In the genomic region with DNA sequence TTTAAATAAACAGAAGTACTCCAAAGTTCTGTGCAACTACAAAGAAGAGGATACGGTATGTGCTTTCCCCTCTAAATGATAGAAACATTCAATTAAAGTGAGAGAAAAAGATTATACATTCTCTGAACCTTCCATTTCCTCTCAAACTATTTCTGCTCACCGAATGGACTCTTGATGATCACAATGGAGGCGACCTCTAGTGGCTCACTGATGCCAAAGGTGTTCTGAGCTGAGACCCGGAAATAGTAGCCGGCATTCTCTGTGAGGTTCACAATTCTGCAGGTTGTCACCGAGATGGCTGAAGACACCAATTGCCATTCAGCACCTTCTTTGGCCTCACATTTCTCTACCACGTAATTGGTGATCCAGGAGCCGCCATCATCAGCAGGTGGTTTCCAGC, we compare ENCODE assay signal across 14 mouse cellular contexts. TPM values are rescaled to one million over a fixed set of nuclear protein-coding genes. Genes with fewer than 3 reads are reported as not detected.
A peak's percentile ranks its signal among the peaks of the same experiment; 100 is the strongest.
DNase-seq lines count a peak whose midpoint lies in the region; ATAC-seq and TF ChIP-seq lines count a peak whose summit lies in the region.
"Had no signal": no experiment of that assay in that cellular context is flagged by ENCODE, and none has a peak within 500 bp of the region (broad histone marks: within the 10 kb centered on the region; RNA-seq: fewer than 3 reads in every experiment).

No protein-coding gene starts in this region.

- H3K9ac ChIP-seq in heart, adult 2 months (ENCODE audit: low read depth, low read length), result no peak overlapping the region
- no peak overlapping the region for H3K9ac ChIP-seq in neural tube, embryonic 15.5 days (replicated peaks)
- H3K9ac ChIP-seq: limb, embryonic 15.5 days had no signal

- TF ChIP-seq CTCF in heart, adult 2 months (IDR thresholded peaks at IDR 0.05), result peak; percentile 65

- no peak for TF ChIP-seq POLR2A in heart, adult 2 months (IDR thresholded peaks at IDR 0.05; ENCODE audit: insufficient read depth, low read depth, low read length)

- WGBS in heart, adult 2 months, result 56% methylated on average over 8 of the region's 8 CpGs
- WGBS in heart, embryonic 10.5 days, result 72% methylated on average over 8 of the region's 8 CpGs
- WGBS in neural tube, embryonic 15.5 days, result 76% methylated on average over 8 of the region's 8 CpGs

- H3K4me1 ChIP-seq in heart, adult 2 months (ENCODE audit: control insufficient read depth, insufficient read depth, low read length), result no peaks in the 10 kb centered on the region
- H3K4me1 ChIP-seq in heart, embryonic 10.5 days, result no peaks in the 10 kb centered on the region
- no peaks in the 10 kb centered on the region for H3K4me1 ChIP-seq in neural tube, embryonic 15.5 days
- H3K4me1 ChIP-seq: limb, embryonic 15.5 days had no signal

- no peak overlapping the region for H3K4me3 ChIP-seq in heart, adult 2 months
- H3K4me3 ChIP-seq in heart, embryonic 10.5 days, result no peak overlapping the region
- H3K4me3 ChIP-seq in neural tube, embryonic 15.5 days (replicated peaks), result no peak overlapping the region
- H3K4me3 ChIP-seq: erythroblast, embryonic 14.5 days; limb, embryonic 15.5 days had no signal

- H3K9me3 ChIP-seq in heart, embryonic 10.5 days, result no peaks in the 10 kb centered on the region
- H3K9me3 ChIP-seq in neural tube, embryonic 15.5 days (replicated peaks), result peaks cover 40% of the 10 kb centered on the region

- 0 out of 2 replicates have a peak, but pooled peaks have one; percentile 13 for TF ChIP-seq EP300 in heart, adult 2 months (IDR thresholded peaks at IDR 0.05; ENCODE audit: insufficient read depth, low read depth, low read length)

- peaks cover 2% of the 10 kb centered on the region; the same call in 1 of the 2 replicates for H3K36me3 ChIP-seq in heart, adult 2 months (ENCODE audit: control insufficient read depth, insufficient read depth, low read length)
- peaks cover 99% of the 10 kb centered on the region for H3K36me3 ChIP-seq in heart, embryonic 10.5 days
- peaks cover 87% of the 10 kb centered on the region for H3K36me3 ChIP-seq in neural tube, embryonic 15.5 days

- peak in 1 of 2 experiments; percentile 16 for DNase-seq in heart, adult 2 months
- no peak for DNase-seq in heart, embryonic 10.5 days (ENCODE audit: low spot score)
- DNase-seq in 3T3-L1 (ENCODE audit: low read depth, low spot score) (peak; percentile 56), ES-CJ7 (ENCODE audit: low read depth, low spot score) (peak; percentile 67)
- peak; percentile 32 for DNase-seq in embryo, embryonic 10.5 days (ENCODE audit: low spot score)
- DNase-seq in ovary, postnatal 10 days (ENCODE audit: low spot score), result no peak
- DNase-seq in left cerebral cortex, postnatal 36 days (ENCODE audit: low spot score in 2 of 2), result no peak
- DNase-seq: heart, postnatal 36 days; right cerebral cortex, postnatal 14 days; thymus, postnatal 36 days had no signal

- intact Hi-C loops in heart, adult 2 months (cut with DNase I), result no loop called here
- intact Hi-C loops in left cerebral cortex, postnatal 36 days (cut with DNase I), result no loop called here

- H3K4me2 ChIP-seq in neural tube, embryonic 15.5 days, result no peak overlapping the region
- H3K4me2 ChIP-seq: limb, embryonic 15.5 days had no signal

- H3K27me3 ChIP-seq in heart, adult 2 months (ENCODE audit: control insufficient read depth, insufficient read depth, low read length), result no peaks in the 10 kb centered on the region
- H3K27me3 ChIP-seq in heart, embryonic 10.5 days (ENCODE audit: insufficient read depth, poor library complexity, severe bottlenecking), result no peaks in the 10 kb centered on the region
- no peaks in the 10 kb centered on the region for H3K27me3 ChIP-seq in neural tube, embryonic 15.5 days (replicated peaks)
- H3K27me3 ChIP-seq: limb, embryonic 15.5 days had no signal

- ATAC-seq in neural tube, embryonic 15.5 days (ENCODE audit: low FRiP score), result no peak
- ATAC-seq: inflammation-experienced regulatory T-cells, adult 6 months had no signal

- no peaks in the 10 kb centered on the region for H3K79me2 ChIP-seq in heart, adult 2 months (replicated peaks; ENCODE audit: control insufficient read depth, insufficient read depth, low read length)

- no peak overlapping the region for H3K27ac ChIP-seq in heart, adult 2 months
- H3K27ac ChIP-seq in heart, embryonic 10.5 days, result no peak overlapping the region
- no peak overlapping the region for H3K27ac ChIP-seq in neural tube, embryonic 15.5 days (replicated peaks)
- H3K27ac ChIP-seq: limb, embryonic 15.5 days had no signal

RNA-seq across cellular contexts. Expression of a gene that starts 39.9 kb away (rescaled TPM):
- total RNA-seq in heart, adult 2 months (2021), result 10 to 100 TPM; 19.4 to 21.3 TPM
- polyA plus RNA-seq in heart, adult 2 months (2012; rRNA removed), result 12.8 and 19.2 TPM in 2 replicates
- 8.9 and 11.7 TPM in 2 replicates for polyA plus RNA-seq in heart, embryonic 10.5 days (2016; fragmentation: Nextera tagmentation; extraction: Ambion mirVana)
- 11.0 and 12.5 TPM in 2 replicates for polyA plus RNA-seq in neural tube, embryonic 15.5 days (2015; fragmentation: Nextera tagmentation; extraction: Ambion mirVana)
- total RNA-seq in left cerebral cortex, postnatal 36 days (2021), result 10 to 100 TPM; 36.4 to 38.9 TPM

RNA-seq across cellular contexts. Expression of a gene that starts 42.1 kb away (rescaled TPM):
- total RNA-seq in heart, adult 2 months (2021), result 10 to 100 TPM; 20.8 to 21.9 TPM
- 7.9 and 14.7 TPM in 2 replicates for polyA plus RNA-seq in heart, adult 2 months (2012; rRNA removed)
- 33.4 and 41.7 TPM in 2 replicates for polyA plus RNA-seq in heart, embryonic 10.5 days (2016; fragmentation: Nextera tagmentation; extraction: Ambion mirVana)
- 20.8 and 24.1 TPM in 2 replicates for polyA plus RNA-seq in neural tube, embryonic 15.5 days (2015; fragmentation: Nextera tagmentation; extraction: Ambion mirVana)
- total RNA-seq in left cerebral cortex, postnatal 36 days (2021), result 1 to 10 TPM; 3.6 to 6.1 TPM

Comparison
In these comparisons a context has a peak if more than half of its experiments do, and no peak if none do; other contexts are left out.
1. DNase-seq: peak in 3T3-L1 (single experiment), ES-CJ7 (single experiment) and embryo, embryonic 10.5 days (single experiment); none in heart, embryonic 10.5 days (single experiment), ovary, postnatal 10 days (single experiment) and left cerebral cortex, postnatal 36 days (0 of 2).